Mouse (Mus musculus): ENCODE results near the gene Ralgapb.

Gene Ralgapb

DNA sequence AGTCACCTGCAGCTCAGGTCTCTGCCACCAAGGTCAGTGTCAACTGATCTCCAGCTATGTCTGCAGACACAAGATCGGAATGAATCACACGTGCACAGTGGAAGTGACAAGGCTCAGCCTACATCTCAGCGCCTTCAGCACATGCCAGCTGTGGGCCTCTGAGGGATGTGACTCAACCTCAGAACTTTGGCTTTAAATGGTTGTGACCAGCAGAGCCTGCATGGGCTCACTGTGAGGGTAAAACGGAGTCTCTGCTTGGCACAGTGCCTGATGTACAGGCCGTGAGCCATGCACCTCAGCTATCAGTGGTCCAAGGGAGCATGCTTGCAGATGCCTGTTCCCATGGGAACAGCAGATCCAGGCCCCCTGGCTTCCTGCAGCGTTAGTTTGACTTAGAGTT is 108.9 kb downstream of the Ralgapb start:
- DNase-seq (ENCODE audit: low spot score in 2 of 2): no peak

DNA sequence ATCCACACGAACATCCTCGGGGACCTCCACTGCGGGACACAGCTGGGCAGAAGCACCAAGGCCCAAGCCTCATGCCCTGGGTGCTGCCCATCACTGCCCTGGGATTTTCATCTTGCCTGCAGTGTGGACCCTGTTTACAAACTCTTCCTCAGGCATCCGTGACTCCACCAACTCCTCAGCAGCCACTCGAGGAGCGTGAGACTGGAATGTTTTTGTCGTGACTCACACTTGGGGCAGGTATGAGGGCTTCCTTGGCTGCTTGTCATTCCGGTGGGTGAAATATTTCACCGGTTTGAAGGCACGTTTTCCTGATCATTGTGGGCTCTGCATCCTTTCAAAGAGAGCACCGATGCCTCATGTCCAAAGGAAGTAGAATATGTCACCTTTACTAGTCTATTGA is 109.4 kb downstream of the Ralgapb start:
- DNase-seq (ENCODE audit: low spot score in 2 of 2): no peak

DNA sequence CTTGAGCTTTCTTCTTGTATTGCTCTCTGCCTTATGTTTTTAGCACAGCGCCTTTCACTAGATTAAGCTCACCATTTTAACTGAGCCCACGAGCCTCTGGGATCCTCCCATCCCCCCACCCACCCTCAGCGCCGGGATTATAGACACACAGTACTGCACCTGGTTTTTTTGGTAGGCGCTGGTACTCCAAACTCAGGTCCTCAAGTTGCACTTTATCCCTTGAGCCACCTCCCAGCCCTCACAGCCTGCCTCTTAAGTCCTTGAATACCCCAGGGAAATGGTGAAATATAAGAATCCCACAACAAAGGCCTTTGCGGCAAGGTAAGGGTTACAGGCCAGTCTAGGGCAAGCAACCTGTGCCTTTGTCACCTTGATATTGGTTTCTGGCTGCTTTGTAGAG is 110.2 kb downstream of the Ralgapb start:
- no peak for DNase-seq (ENCODE audit: low spot score in 2 of 2)

DNA sequence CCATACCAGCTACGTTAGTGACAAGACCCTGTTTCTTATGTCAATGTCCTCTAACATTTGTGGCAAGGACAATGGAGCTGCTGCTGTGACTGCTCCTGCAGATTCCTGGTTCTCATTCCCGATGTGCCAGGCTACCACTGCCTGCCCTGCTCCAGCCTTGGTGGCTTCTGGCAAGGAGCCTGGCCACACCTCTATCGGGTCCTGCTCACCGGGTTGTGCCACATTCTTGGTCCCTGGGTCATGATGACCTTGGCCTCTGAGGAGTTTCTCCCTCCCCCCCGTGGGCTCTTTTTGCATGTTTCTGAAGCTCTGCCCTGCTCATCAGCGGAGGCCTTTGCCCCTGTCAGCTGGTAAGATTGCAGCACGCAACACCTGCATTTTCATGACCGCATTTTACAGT is 113.4 kb downstream of the Ralgapb start:
- DNase-seq (ENCODE audit: low spot score in 2 of 2): no peak

DNA sequence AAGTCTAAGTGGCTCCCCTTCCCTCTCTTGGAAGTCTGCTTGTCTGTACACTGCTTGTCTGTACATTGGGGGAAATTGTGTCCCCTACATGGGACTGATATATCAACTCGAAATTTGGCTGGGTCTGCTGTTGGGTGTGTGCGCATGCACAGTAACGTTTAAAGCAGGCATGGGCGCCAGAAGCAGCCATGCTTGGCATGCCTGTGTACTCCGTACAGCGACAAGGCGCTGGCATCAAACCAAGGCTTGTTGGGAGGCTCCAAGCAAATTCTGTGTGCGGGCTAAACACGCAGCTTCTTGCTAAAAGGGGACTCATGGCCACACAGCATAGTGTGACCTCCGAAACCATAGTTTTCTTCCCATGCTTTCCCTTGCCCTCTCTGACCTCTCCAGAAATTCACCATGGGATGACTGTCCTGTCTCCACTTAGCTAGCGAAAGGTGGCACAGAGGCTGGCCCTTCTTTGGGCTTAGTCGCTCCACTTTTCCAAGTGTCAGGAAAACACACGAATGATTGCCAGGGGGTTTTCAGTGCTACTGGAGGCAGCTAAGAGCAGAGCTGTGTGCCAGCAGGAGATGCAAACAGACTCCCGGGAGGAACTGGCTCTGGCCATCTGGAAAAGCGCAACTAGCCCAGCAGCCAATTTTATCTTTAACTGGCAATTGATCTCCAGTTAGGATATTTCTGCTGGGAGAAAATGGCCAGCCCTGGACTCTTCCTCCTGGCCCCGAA is 114.6 kb downstream of the Ralgapb start:
- DNase-seq (ENCODE audit: low spot score in 2 of 2): no peak

DNA sequence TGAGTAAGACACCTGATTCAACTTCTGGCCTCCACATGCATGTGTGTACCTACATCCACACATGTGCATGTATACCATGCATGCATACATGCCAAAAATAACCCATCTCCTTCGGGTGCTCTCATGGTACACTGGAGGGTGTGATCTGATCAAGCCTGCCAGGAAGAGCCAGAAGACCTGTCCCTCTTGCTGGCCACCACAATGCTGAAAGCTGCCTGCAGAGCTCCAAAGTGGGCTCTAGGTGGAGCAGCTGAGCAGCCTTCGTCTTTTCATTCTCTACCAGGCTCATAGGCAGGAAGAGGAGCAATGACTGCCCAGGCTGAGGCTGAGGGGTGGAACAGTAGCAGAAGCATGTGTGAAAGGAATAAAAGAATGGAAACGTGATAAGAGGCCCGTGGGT is 124.4 kb downstream of the Ralgapb start:
- DNase-seq (ENCODE audit: low spot score in 2 of 2): peak in 1 of 2 experiments; percentile 55

DNA sequence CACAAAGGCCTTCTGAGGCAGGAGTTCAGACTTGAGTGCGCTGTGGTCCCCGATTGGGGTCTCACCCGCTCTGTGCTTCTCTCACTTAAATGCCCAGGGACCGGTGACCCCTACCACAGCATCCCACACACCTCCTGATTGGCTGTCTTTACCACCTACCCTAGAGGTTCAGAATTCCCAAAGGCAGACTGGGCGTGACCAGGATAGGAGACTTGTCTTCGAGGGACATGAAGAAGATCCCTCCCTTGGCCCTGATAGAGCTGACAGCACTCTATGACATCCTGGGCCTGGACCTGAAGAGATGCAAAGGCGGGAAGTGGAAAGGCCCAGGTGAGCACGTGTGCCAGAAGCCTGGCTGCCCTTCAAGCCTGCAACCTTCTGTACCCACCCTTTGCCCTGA is 124.9 kb downstream of the Ralgapb start:
- DNase-seq (ENCODE audit: low spot score in 2 of 2): no peak

DNA sequence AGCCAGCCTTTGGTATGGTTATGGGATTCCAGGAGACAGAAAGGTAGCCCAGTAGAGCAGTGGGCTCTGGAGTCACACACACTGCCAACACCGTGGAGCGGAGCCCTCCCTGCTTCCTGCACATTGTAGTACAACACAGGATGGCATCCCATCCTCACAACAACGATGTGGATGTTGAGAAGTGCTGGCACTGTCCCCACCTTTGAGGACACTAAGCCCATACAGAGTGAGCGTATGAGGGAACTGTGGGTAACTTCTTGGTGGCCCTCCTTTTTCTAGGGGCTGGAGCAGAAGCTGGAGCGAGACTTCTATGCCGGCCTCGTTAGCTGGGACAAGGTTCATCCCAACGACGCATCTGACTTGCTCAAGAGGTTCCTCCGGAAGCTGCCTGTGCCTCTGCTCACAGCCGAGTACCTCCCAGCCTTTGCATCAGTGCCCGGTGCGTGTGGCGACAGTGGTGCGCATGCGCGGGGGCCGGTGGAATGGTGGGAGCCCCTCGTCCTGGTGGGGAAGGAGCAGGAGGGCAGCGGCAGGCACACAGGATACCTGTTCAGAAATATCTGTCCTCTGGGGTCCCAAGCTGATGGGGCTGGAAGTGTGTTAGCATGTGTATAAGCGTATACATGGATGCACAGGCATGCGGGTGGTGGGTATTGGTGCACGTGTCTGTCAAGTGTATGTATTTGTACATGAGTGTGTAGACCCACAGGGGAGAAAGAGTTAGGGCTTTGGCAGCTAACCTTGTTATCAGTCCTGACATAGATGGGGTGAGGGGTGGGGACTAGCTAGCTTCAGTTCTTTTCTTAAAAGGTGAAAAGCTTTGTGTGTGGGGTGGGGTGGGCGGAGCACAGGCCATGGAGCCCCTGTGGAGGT is 130.0 kb downstream of the Ralgapb start:
- DNase-seq (ENCODE audit: low spot score in 2 of 2): no peak

DNA sequence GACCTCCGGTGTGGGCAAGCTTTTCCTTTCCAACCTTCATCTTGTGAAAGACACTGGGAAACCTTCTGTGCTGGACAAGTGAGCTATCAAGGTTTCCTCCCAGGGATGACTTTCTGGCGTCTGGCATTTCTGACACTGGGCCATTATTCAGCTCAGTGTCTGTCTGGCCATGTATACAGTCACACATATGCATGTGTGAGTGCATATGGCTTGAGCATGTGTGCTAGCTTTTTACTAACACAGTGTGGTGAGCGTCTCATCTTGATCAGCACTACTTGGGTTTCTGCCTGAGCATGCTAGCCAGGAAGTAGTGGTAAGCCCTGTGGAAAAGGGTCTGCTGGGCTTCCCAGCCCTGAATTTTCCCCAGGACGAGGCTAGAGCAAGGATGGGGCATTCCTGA is 131.6 kb downstream of the Ralgapb start:
- no peak for DNase-seq (ENCODE audit: low spot score in 2 of 2)

DNA sequence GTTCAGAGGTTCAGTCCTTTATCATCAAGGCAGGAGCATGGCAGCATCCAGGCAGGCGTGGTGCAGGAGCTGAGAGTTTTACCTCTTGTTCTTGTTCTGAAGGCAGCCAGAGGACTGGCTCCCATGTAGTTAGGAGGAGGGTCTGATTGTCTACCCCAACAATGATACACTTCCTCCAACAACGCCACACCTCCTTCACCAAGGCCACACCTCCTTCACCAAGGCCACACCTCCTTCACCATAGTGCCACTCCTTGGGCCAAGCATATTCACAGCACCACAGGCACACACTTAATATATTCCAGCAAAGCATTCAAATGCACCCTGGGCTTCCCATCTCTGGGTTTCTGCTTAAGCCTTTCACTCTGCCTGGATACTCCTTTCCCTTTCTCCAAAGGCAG is 135.6 kb downstream of the Ralgapb start:
- no peak for DNase-seq (ENCODE audit: low spot score in 2 of 2)

DNA sequence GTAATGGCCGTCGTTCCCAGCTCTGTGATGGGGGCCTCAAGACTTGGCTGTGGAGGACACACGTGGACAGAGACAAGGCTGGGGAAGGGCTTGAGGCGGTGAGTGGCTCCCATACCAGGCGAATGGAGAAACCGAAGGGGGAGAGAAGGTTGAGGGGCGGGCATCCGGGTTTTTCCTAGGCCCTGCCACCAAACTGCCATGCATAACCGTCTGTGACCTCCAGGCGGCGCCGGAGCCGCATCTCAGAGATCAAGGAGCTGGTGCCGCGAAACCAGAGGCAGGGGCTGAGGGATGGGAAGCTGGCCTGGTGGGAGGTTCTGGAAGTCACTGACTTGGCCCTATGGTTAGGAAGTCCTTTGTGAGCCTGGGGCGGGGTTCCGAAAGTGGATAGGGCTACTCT is 137.1 kb downstream of the Ralgapb start:
- DNase-seq (ENCODE audit: low spot score in 2 of 2): peak; percentile 37 to 74

Data from spleen, postnatal 10 days (tissue).